Mouse (Mus musculus) lung, adult 2 months (tissue): Measurements from ENCODE around the gene 5730522E02Rik. TPM values are rescaled to one million over a fixed set of nuclear protein-coding genes. Genes with fewer than 3 reads are reported as not detected.

Experiments
- DNase-seq: peaks from one replicate; pipeline ENCODE4 v3.0.0; 2022
- H3K4me1 ChIP-seq: fragments of 200-500 bp; 2 replicates; pipeline ENCODE4 v1.6.1; 2011; ENCODE audit warnings: low read length; ENCODE audit not compliant: control insufficient read depth, insufficient read depth
- H3K4me3 ChIP-seq: fragments of 200-500 bp; replicated peaks from 2 replicates; pipeline ENCODE3; 2011; ENCODE audit warnings: low read depth, mild to moderate bottlenecking, control low read depth, low read length; ENCODE audit errors: extremely low read depth
- CTCF ChIP-seq: fragments of 200-500 bp; IDR thresholded peaks from 2 replicates; pipeline ENCODE4 v1.5.1; 2011; ENCODE audit warnings: mild to moderate bottlenecking, low read length, control low read depth; ENCODE audit not compliant: insufficient read depth
- POLR2A ChIP-seq: fragments of 200-500 bp; IDR thresholded peaks from 2 replicates; pipeline ENCODE4 v1.6.1; 2011; ENCODE audit warnings: low read depth, mild to moderate bottlenecking, control low read depth, low read length, borderline replicate concordance; ENCODE audit errors: extremely low read depth
- WGBS: fragments of 180-500 bp; shearing (Covaris S2); methylation state at CpG from one replicate; pipeline ENCODE4 v1.1.7; 2018; 5-methylcytosine and 5-hydroxymethylcytosine counted together
- polyA plus RNA-seq: library from polyadenylated mRNA; depleted of rRNA; stranded (reverse); fragments of >200 nt; gene quantifications from 2 replicates; pipeline ENCODE4 v1.2.3, GENCODE M21; 2012

The 5730522E02Rik gene
- polyA plus RNA-seq, 1 experiment: 0.28 TPM

DNA sequence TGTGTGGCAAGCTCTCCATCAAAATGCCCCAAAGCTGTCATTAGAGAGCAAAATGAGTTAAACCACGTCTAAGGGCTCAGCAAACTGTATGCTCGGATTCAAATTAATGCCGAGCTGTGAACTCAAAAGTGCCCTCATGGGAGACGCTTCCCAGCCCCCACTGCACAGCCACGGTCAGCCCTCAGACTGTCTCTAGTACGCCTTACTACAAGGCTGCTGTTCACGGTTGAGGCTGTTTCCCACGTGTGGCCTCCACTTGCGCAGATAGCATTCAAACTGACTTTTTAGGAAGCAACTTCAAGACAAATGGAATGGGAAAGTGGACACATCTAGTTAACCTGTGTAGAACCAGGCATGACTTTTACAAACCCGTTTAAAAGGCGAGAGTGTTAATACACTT, 79.7 kb downstream of the 5730522E02Rik start:
- H3K4me1 ChIP-seq: no peaks in the 10 kb centered on the region
- TF ChIP-seq POLR2A: no peak
- TF ChIP-seq CTCF: no peak
- H3K4me3 ChIP-seq: no peak overlapping the region
- no peak for DNase-seq
- 48% methylated on average over 11 of the region's 11 CpGs for WGBS

DNA sequence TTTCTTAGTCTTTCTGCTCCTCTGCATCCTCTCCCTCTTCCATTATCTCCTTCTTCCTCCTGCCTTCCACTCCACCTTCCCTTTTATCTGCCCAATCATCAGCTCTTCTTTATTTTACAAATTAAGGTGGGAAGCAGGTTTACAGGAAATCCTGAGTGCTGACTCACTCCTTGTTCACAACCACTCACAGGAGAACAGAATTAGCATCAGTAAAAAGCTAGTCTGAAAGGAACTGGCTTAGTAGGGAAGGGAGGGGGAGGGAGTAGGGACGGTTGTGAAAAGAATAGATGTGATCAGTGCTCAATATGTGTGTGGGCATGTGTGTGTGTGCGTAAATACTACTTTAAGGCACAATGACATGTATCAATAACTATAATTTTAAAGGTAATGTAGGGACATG, 81.5 kb downstream of the 5730522E02Rik start:
- Histone ChIP-seq H3K4me1 (no peaks in the 10 kb centered on the region), H3K4me3 (no peak overlapping the region)
- no peak for DNase-seq
- no peak for TF ChIP-seq CTCF
- no peak for TF ChIP-seq POLR2A
- WGBS: 60% methylated on average over 2 of the region's 2 CpGs

DNA sequence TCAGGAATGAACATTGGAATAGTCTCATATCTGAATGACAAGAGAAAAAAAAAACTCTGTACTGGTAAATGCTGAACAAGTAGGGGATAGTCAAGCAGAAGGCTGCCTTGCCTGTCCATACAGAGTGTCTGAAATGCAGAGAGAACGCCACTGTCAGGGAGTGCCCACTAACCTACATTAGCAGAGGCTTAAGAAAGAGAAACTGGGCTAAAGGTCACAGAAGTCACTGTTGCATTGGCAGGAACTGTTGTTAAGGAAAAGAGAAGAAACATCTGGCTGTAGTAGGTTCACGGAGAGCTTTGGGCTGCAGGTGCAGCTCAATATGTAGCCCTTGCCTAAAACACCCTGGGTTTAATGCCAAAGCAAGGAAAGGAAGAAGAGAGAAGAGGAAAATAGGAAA, 82.2 kb downstream of the 5730522E02Rik start:
- TF ChIP-seq CTCF (no peak), POLR2A (no peak)
- WGBS: 33% methylated on average over 2 of the region's 2 CpGs
- no peak for DNase-seq

GRCm38 (mm10) chr11:26125923-26126322, 84.6 kb downstream of the 5730522E02Rik start:
- no peak for TF ChIP-seq CTCF
- TF ChIP-seq POLR2A: no peak
- Histone ChIP-seq H3K4me1 (no peaks in the 10 kb centered on the region), H3K4me3 (no peak overlapping the region)
- no peak for DNase-seq

More for the DNA sequence above, 82.2 kb downstream of the 5730522E02Rik start:
- Histone ChIP-seq H3K4me3 (no peak overlapping the region), H3K4me1 (no peaks in the 10 kb centered on the region)

- DNase-seq: no peak
- H3K4me3 ChIP-seq: no peak overlapping the region
- 77% methylated on average over 8 of the region's 8 CpGs for WGBS
- no peaks in the 10 kb centered on the region for H3K4me1 ChIP-seq
- TF ChIP-seq POLR2A (no peak), CTCF (no peak)
Observed at GRCm38 (mm10) chr11:26120781-26121557, 89.6 kb downstream of the 5730522E02Rik start.

GRCm38 (mm10) chr11:26117651-26118050, 92.9 kb downstream of the 5730522E02Rik start:
- 55% methylated on average over 4 of the region's 4 CpGs for WGBS

GRCm38 (mm10) chr11:26112206-26112605, 98.4 kb downstream of the 5730522E02Rik start:
- Histone ChIP-seq H3K4me3 (no peak overlapping the region), H3K4me1 (no peaks in the 10 kb centered on the region)
- TF ChIP-seq CTCF (no peak), POLR2A (no peak)
- WGBS: 63% methylated on average over 3 of the region's 3 CpGs
- no peak for DNase-seq

More at GRCm38 (mm10) chr11:26117651-26118050, 92.9 kb downstream of the 5730522E02Rik start:
- no peak overlapping the region for H3K4me3 ChIP-seq
- no peak for DNase-seq
- H3K4me1 ChIP-seq: no peaks in the 10 kb centered on the region
- no peak for TF ChIP-seq CTCF
- no peak for TF ChIP-seq POLR2A

GRCm38 (mm10) chr11:26108647-26109046, 101.9 kb downstream of the 5730522E02Rik start:
- WGBS: 48% methylated on average over 1 of the region's 1 CpGs
- TF ChIP-seq POLR2A (no peak), CTCF (no peak)
- DNase-seq: no peak
- no peaks in the 10 kb centered on the region for H3K4me1 ChIP-seq
- H3K4me3 ChIP-seq: no peak overlapping the region

GRCm38 (mm10) chr11:26104680-26105079, 105.9 kb downstream of the 5730522E02Rik start:
- TF ChIP-seq POLR2A (no peak), CTCF (no peak)
- Histone ChIP-seq H3K4me3 (no peak overlapping the region), H3K4me1 (no peaks in the 10 kb centered on the region)
- DNase-seq: no peak
- 68% methylated on average over 2 of the region's 2 CpGs for WGBS

DNA sequence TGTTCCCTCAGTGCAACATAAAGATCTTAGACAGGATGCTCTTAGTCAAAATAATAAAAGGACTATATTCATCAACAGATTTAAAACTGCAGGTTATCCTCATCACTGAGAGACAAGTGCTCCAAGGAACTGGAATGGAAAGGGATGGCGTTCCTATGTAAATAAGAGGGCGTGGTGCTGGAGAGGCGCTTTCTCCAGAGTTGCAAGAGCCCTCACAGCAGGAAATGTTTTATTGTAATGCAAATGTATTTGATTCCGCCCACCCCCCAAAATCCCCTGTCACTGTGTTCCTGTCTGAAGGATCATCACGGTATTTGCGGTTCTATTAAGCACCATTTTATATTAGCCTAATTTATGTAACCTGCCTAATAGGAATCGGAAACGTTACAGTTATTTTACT, 106.9 kb downstream of the 5730522E02Rik start:
- no peak for DNase-seq
- TF ChIP-seq CTCF: no peak
- TF ChIP-seq POLR2A: no peak
- no peaks in the 10 kb centered on the region for H3K4me1 ChIP-seq
- H3K4me3 ChIP-seq: no peak overlapping the region
- 17% methylated on average over 8 of the region's 8 CpGs for WGBS
